In the genomic region with DNA sequence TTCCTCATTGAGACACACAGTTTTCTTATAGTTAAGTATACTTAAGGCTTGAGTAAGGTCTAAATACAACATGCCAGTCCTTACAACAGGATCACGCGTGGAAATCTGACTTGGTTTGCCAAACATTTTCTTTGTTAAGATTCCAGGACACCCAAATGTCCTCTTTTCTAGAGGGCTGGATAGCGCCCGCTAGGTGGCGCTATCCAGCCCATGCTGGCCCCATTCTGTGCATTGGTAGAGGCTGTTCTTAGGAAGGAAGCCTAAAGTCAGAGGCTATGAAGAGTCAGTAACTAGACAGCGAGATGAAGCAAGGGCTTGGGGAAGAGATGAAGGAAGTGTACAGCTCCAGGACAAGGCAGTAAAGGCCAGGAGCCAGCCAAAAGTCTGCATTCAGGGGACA, we compare ENCODE assay signal across 10 mouse cellular contexts. TPM values are rescaled to one million over a fixed set of nuclear protein-coding genes. Genes with fewer than 3 reads are reported as not detected.
DNase-seq lines count a peak whose midpoint lies in the region; ATAC-seq and TF ChIP-seq lines count a peak whose summit lies in the region.
"Had no signal": no experiment of that assay in that cellular context is flagged by ENCODE, and none has a peak within 500 bp of the region (broad histone marks: within the 10 kb centered on the region; RNA-seq: fewer than 3 reads in every experiment).

No protein-coding gene starts in this region.

- no peak overlapping the region for H3K4me3 ChIP-seq in heart, adult 2 months
- H3K4me3 ChIP-seq: heart, embryonic 10.5 days; myocyte had no signal

- peak; percentile 69 for TF ChIP-seq CTCF in heart, adult 2 months (IDR thresholded peaks at IDR 0.05)

- no peaks in the 10 kb centered on the region for H3K27me3 ChIP-seq in heart, adult 2 months (ENCODE audit: control insufficient read depth, insufficient read depth, low read length)

- H3K79me2 ChIP-seq in heart, adult 2 months (replicated peaks; ENCODE audit: control insufficient read depth, insufficient read depth, low read length), result no peaks in the 10 kb centered on the region

- no peak for TF ChIP-seq EP300 in heart, adult 2 months (IDR thresholded peaks at IDR 0.05; ENCODE audit: insufficient read depth, low read depth, low read length)

- peaks cover 1% of the 10 kb centered on the region; the same call in 1 of the 2 replicates for H3K4me1 ChIP-seq in heart, adult 2 months (ENCODE audit: control insufficient read depth, insufficient read depth, low read length)

- WGBS in heart, adult 2 months, result 20% methylated on average over 6 of the region's 6 CpGs

- peak; percentile 36 for ATAC-seq in inflammation-experienced regulatory T-cells, adult 6 months

- intact Hi-C loops in heart, adult 2 months (cut with DNase I), result no loop called here

- no peak for DNase-seq in heart, adult 2 months
- DNase-seq in heart, adult 11 months, result no peak
- DNase-seq in 416B (ENCODE audit: low read depth) (peak; percentile 62), MEL-GATA-1-ER (ENCODE audit: extremely low read depth, low read depth) (peak; percentile 60)
- DNase-seq in right cerebral cortex, postnatal 14 days, result no peak
- no peak for DNase-seq in frontal cortex, postnatal 25 days (ENCODE audit: low spot score in 2 of 2)
- no peak for DNase-seq in urinary bladder, postnatal 14 days (ENCODE audit: low spot score)

- H3K36me3 ChIP-seq in heart, adult 2 months (ENCODE audit: control insufficient read depth, insufficient read depth, low read length), result no peaks in the 10 kb centered on the region
- H3K36me3 ChIP-seq: heart, embryonic 10.5 days had no signal

- H3K27ac ChIP-seq in heart, adult 2 months, result no peak overlapping the region
- H3K27ac ChIP-seq: heart, embryonic 10.5 days had no signal

- H3K9ac ChIP-seq in heart, adult 2 months (ENCODE audit: low read depth, low read length), result no peak overlapping the region

- no peak for TF ChIP-seq POLR2A in heart, adult 2 months (IDR thresholded peaks at IDR 0.05; ENCODE audit: insufficient read depth, low read depth, low read length)

RNA-seq across cellular contexts. Expression of gene Tm9sf3, which starts 49.9 kb away (rescaled TPM):
- total RNA-seq in heart, adult 2 months (2021), result 10 to 100 TPM; 69.7 to 72.7 TPM
- polyA plus RNA-seq in heart, adult 2 months (2012; rRNA removed), result 27.7 and 62.3 TPM in 2 replicates
- 10 to 100 TPM; 21.4 to 38.9 (median 32.2) TPM for polyA plus RNA-seq in inflammation-experienced regulatory T-cells, adult 6 months (2017; shearing (Covaris generic))

Comparison
In these comparisons a context has a peak if more than half of its experiments do, and no peak if none do; other contexts are left out.
1. DNase-seq: peak in 416B (single experiment) and MEL-GATA-1-ER (single experiment); none in heart, adult 2 months (0 of 2), heart, adult 11 months (single experiment), right cerebral cortex, postnatal 14 days (single experiment), frontal cortex, postnatal 25 days (0 of 2) and urinary bladder, postnatal 14 days (single experiment).